7 mouse cellular contexts compared by ENCODE assay signal in genomic region chr11:72134536-72135382, GRCm38 (mm10). TPM values are rescaled to one million over a fixed set of nuclear protein-coding genes. Genes with fewer than 3 reads are reported as not detected.
DNase-seq lines count a peak whose midpoint lies in the region; ATAC-seq and TF ChIP-seq lines count a peak whose summit lies in the region.

No protein-coding gene starts in this region.

- H3K4me3 ChIP-seq in lung, embryonic 14.5 days (ENCODE audit: low read depth, low read length) = peak overlapping the region; percentile 60
- peak overlapping the region; percentile 61 for H3K4me3 ChIP-seq in embryonic facial prominence, embryonic 14.5 days (ENCODE audit: low read depth, low read length)
- H3K4me3 ChIP-seq in intestine, embryonic 16.5 days (ENCODE audit: low read length) = peak overlapping the region; percentile 65
- peak overlapping the region; percentile 69 for H3K4me3 ChIP-seq in neural tube, embryonic 15.5 days (replicated peaks)

- no peak for DNase-seq in lung, embryonic 14.5 days
- DNase-seq in lung, postnatal 14 days = no peak
- no peak for DNase-seq in embryonic facial prominence, embryonic 14.5 days (ENCODE audit: low spot score)
- no peak for DNase-seq in adrenal gland, postnatal 14 days
- no peak for DNase-seq in frontal cortex, adult 2 months (ENCODE audit: extremely low spot score in 1 of 2, low spot score in 1 of 2)

- no peak overlapping the region for H3K27ac ChIP-seq in lung, embryonic 14.5 days (ENCODE audit: low read depth)
- H3K27ac ChIP-seq in embryonic facial prominence, embryonic 14.5 days (replicated peaks; ENCODE audit: low read depth, low read length) = no peak overlapping the region
- H3K27ac ChIP-seq in intestine, embryonic 16.5 days (ENCODE audit: low read length) = no peak overlapping the region
- H3K27ac ChIP-seq in neural tube, embryonic 15.5 days (replicated peaks) = 0 out of 2 replicates have a peak overlapping the region, but pooled peaks have one; percentile 56

- WGBS in lung, embryonic 14.5 days = 13% methylated on average over 24 of the region's 24 CpGs
- 32% methylated on average over 16 of the region's 24 CpGs for WGBS in embryonic facial prominence, embryonic 14.5 days
- WGBS in intestine, embryonic 16.5 days = 20% methylated on average over 24 of the region's 24 CpGs
- WGBS in neural tube, embryonic 15.5 days = 15% methylated on average over 24 of the region's 24 CpGs

- ATAC-seq in lung, embryonic 14.5 days (ENCODE audit: insufficient read depth) = no peak
- 0 out of 2 replicates have a peak, but pooled peaks have one; percentile 1 for ATAC-seq in embryonic facial prominence, embryonic 14.5 days (ENCODE audit: low read depth)
- no peak for ATAC-seq in intestine, embryonic 16.5 days
- ATAC-seq in neural tube, embryonic 15.5 days (ENCODE audit: low FRiP score) = peak; percentile 45; the same call in 1 of the 2 replicates

- no peaks in the 10 kb centered on the region for H3K36me3 ChIP-seq in lung, embryonic 14.5 days (ENCODE audit: insufficient read depth)
- no peaks in the 10 kb centered on the region for H3K36me3 ChIP-seq in embryonic facial prominence, embryonic 14.5 days (ENCODE audit: control insufficient read depth, insufficient read depth, low read length)
- no peaks in the 10 kb centered on the region for H3K36me3 ChIP-seq in intestine, embryonic 16.5 days (ENCODE audit: control insufficient read depth, insufficient read depth, low read length)
- H3K36me3 ChIP-seq in neural tube, embryonic 15.5 days = no peaks in the 10 kb centered on the region

- peaks cover 8% of the 10 kb centered on the region; the same call in 1 of the 2 replicates for H3K4me1 ChIP-seq in lung, embryonic 14.5 days (ENCODE audit: insufficient read depth)
- H3K4me1 ChIP-seq in embryonic facial prominence, embryonic 14.5 days (ENCODE audit: control insufficient read depth, insufficient read depth, low read length) = peaks cover 27% of the 10 kb centered on the region
- peaks cover 32% of the 10 kb centered on the region for H3K4me1 ChIP-seq in intestine, embryonic 16.5 days (ENCODE audit: control insufficient read depth, insufficient read depth, low read length)
- peaks cover 53% of the 10 kb centered on the region for H3K4me1 ChIP-seq in neural tube, embryonic 15.5 days

- H3K27me3 ChIP-seq in lung, embryonic 14.5 days (ENCODE audit: insufficient read depth, low read length) = peaks cover 37% of the 10 kb centered on the region
- H3K27me3 ChIP-seq in embryonic facial prominence, embryonic 14.5 days (replicated peaks; ENCODE audit: control insufficient read depth, insufficient read depth, low read length) = peaks cover 38% of the 10 kb centered on the region
- peaks cover 22% of the 10 kb centered on the region for H3K27me3 ChIP-seq in intestine, embryonic 16.5 days (replicated peaks; ENCODE audit: control insufficient read depth, insufficient read depth, low read length)
- H3K27me3 ChIP-seq in neural tube, embryonic 15.5 days (replicated peaks) = peaks cover 42% of the 10 kb centered on the region

- peak overlapping the region; percentile 98 for H3K4me2 ChIP-seq in lung, embryonic 14.5 days
- peak overlapping the region; percentile 97 for H3K4me2 ChIP-seq in embryonic facial prominence, embryonic 14.5 days (ENCODE audit: low read depth, low read length)
- peak overlapping the region; percentile 98 for H3K4me2 ChIP-seq in intestine, embryonic 16.5 days (ENCODE audit: low read depth, low read length)
- H3K4me2 ChIP-seq in neural tube, embryonic 15.5 days = peak overlapping the region; percentile 93

- TF ChIP-seq CTCF in lung, embryonic 14.5 days (IDR thresholded peaks at IDR 0.05; ENCODE audit: low read depth) = no peak

- H3K9me3 ChIP-seq in lung, embryonic 14.5 days (ENCODE audit: low read depth, low read length) = no peaks in the 10 kb centered on the region
- H3K9me3 ChIP-seq in embryonic facial prominence, embryonic 14.5 days (ENCODE audit: control insufficient read depth, low read length) = no peaks in the 10 kb centered on the region
- H3K9me3 ChIP-seq in intestine, embryonic 16.5 days (ENCODE audit: control insufficient read depth, low read length) = no peaks in the 10 kb centered on the region
- H3K9me3 ChIP-seq in neural tube, embryonic 15.5 days (replicated peaks) = no peaks in the 10 kb centered on the region

- peak overlapping the region; percentile 62; the same call in 1 of the 2 replicates for H3K9ac ChIP-seq in lung, embryonic 14.5 days
- peak overlapping the region; percentile 76 for H3K9ac ChIP-seq in embryonic facial prominence, embryonic 14.5 days (ENCODE audit: low read depth, low read length)
- H3K9ac ChIP-seq in intestine, embryonic 16.5 days (ENCODE audit: low read depth, low read length) = peak overlapping the region; percentile 69
- H3K9ac ChIP-seq in neural tube, embryonic 15.5 days (replicated peaks) = peak overlapping the region; percentile 75

RNA-seq across cellular contexts. Expression of gene Pitpnm3, which starts 0.8 kb away (rescaled TPM):
- polyA plus RNA-seq in lung, embryonic 14.5 days (2014; fragmentation: Nextera tagmentation; extraction: Ambion mirVana) = 0.89 and 1.0 TPM in 2 replicates
- 0.89 and 0.96 TPM in 2 replicates for polyA plus RNA-seq in embryonic facial prominence, embryonic 14.5 days (2014; fragmentation: Nextera tagmentation; extraction: Ambion mirVana)
- 0.35 and 0.37 TPM in 2 replicates for polyA plus RNA-seq in intestine, embryonic 16.5 days (2015; fragmentation: Nextera tagmentation; extraction: Ambion mirVana)
- 4.5 and 5.3 TPM in 2 replicates for polyA plus RNA-seq in neural tube, embryonic 15.5 days (2015; fragmentation: Nextera tagmentation; extraction: Ambion mirVana)
- total RNA-seq in adrenal gland, postnatal 14 days (2021) = 0.63 and 1.4 TPM in 2 replicates
- 102 and 104 TPM in 2 replicates for polyA plus RNA-seq in frontal cortex, adult 2 months (2012; rRNA removed)

Comparison
In these comparisons a context has a peak if more than half of its experiments do, and no peak if none do; other contexts are left out.
1. ATAC-seq: peak in embryonic facial prominence, embryonic 14.5 days (single experiment) and neural tube, embryonic 15.5 days (single experiment); none in lung, embryonic 14.5 days (single experiment) and intestine, embryonic 16.5 days (single experiment).
2. RNA of gene Pitpnm3, which starts 0.8 kb away (polyA plus RNA-seq): 102 to 104 TPM in frontal cortex, adult 2 months; 4.5 to 5.3 TPM in neural tube, embryonic 15.5 days, 0.89 to 1.0 TPM in lung, embryonic 14.5 days, 0.89 to 0.96 TPM in embryonic facial prominence, embryonic 14.5 days and 0.35 to 0.37 TPM in intestine, embryonic 16.5 days; every median in the first group is over 10 times any median in the second.
3. Peak in every context shown above with its lines, with median percentiles within 50 percentile points of each other: H3K4me2 ChIP-seq, H3K4me3 ChIP-seq and H3K9ac ChIP-seq.